Mouse (Mus musculus) forebrain, embryonic 15.5 days (tissue): Measurements from ENCODE around the gene Elovl6. TPM values are rescaled to one million over a fixed set of nuclear protein-coding genes. Genes with fewer than 3 reads are reported as not detected.

Source experiments
- ATAC-seq: fragments of 200-750 bp; cut with Nextera tagmentation; replicated peaks from 2 replicates; pipeline ENCODE4 v1.8.0; 2017; ENCODE audit warnings: mild to moderate bottlenecking, moderate TSS enrichment, moderate library complexity
- H3K27ac ChIP-seq: fragments of 300-500 bp; sonication (generic); replicated peaks from 2 replicates; pipeline ENCODE4 v1.5.1; 2015; ENCODE audit warnings: mild to moderate bottlenecking, inconsistent platforms
- H3K27me3 ChIP-seq: fragments of 300-500 bp; sonication (generic); 2 replicates; pipeline ENCODE4 v1.6.1; 2015; ENCODE audit warnings: inconsistent platforms
- H3K36me3 ChIP-seq: fragments of 300-500 bp; sonication (generic); 2 replicates; pipeline ENCODE4 v1.6.1; 2015; ENCODE audit warnings: mild to moderate bottlenecking, inconsistent platforms
- H3K4me1 ChIP-seq: fragments of 300-500 bp; sonication (generic); 2 replicates; pipeline ENCODE4 v1.6.1; 2015; ENCODE audit warnings: inconsistent platforms
- H3K4me2 ChIP-seq: fragments of 300-500 bp; sonication (generic); replicated peaks from 2 replicates; pipeline ENCODE4 v1.6.1; 2015; ENCODE audit warnings: mild to moderate bottlenecking, inconsistent platforms
- H3K4me3 ChIP-seq: fragments of 300-500 bp; sonication (generic); 2 replicates; pipeline ENCODE4 v1.5.1; 2015; ENCODE audit warnings: mild to moderate bottlenecking, inconsistent platforms
- H3K9ac ChIP-seq: fragments of 300-500 bp; sonication (generic); replicated peaks from 2 replicates; pipeline ENCODE4 v1.6.1; 2015; ENCODE audit warnings: mild to moderate bottlenecking, inconsistent platforms
- H3K9me3 ChIP-seq: fragments of 300-500 bp; sonication (generic); 2 replicates; pipeline ENCODE4 v1.6.1; 2016; ENCODE audit warnings: inconsistent platforms
- WGBS: fragments of 180-500 bp; shearing (Covaris S2); methylation state at CpG from one replicate; pipeline ENCODE4 v1.1.7; 2015; ENCODE audit warnings: mixed read lengths; 5-methylcytosine and 5-hydroxymethylcytosine counted together
- polyA plus RNA-seq: library from polyadenylated mRNA; unstranded; fragments of >200 nt; fragmentation: Nextera tagmentation; extraction: Ambion mirVana; gene quantifications from 2 replicates; pipeline ENCODE4 v1.2.1, GENCODE M21; 2015

The Elovl6 gene
- polyA plus RNA-seq, 1 experiment from 2014 or later, result 34.6 TPM

GRCm38 (mm10) chr3:129558016-129558955 is 26.1 kb downstream of the Elovl6 start:
- Histone ChIP-seq H3K9me3 (no peaks in the 10 kb centered on the region), H3K4me1 (0 out of 2 replicates have a peak, but pooled peaks cover 3% of the 10 kb centered on the region), H3K27ac (no peak overlapping the region), H3K36me3 (no peaks in the 10 kb centered on the region), H3K4me3 (no peak overlapping the region), H3K27me3 (no peaks in the 10 kb centered on the region), H3K9ac (no peak overlapping the region), H3K4me2 (no peak overlapping the region)
- no peak for ATAC-seq
- WGBS, result 83% methylated on average over 22 of the region's 22 CpGs

GRCm38 (mm10) chr3:129560068-129560467 is 27.9 kb downstream of the Elovl6 start:
- Histone ChIP-seq H3K9ac (no peak overlapping the region), H3K9me3 (no peaks in the 10 kb centered on the region), H3K36me3 (0 out of 2 replicates have a peak, but pooled peaks cover 3% of the 10 kb centered on the region), H3K27ac (no peak overlapping the region), H3K4me2 (no peak overlapping the region), H3K4me1 (no peaks in the 10 kb centered on the region), H3K27me3 (no peaks in the 10 kb centered on the region), H3K4me3 (no peak overlapping the region)
- ATAC-seq, result no peak
- WGBS, result 91% methylated on average over 9 of the region's 9 CpGs

- Histone ChIP-seq H3K27me3 (no peaks in the 10 kb centered on the region), H3K4me2 (no peak overlapping the region), H3K9ac (no peak overlapping the region), H3K27ac (no peak overlapping the region), H3K9me3 (no peaks in the 10 kb centered on the region), H3K4me1 (no peaks in the 10 kb centered on the region), H3K36me3 (0 out of 2 replicates have a peak, but pooled peaks cover 3% of the 10 kb centered on the region), H3K4me3 (no peak overlapping the region)
- ATAC-seq, result no peak
- 86% methylated on average over 10 of the region's 10 CpGs for WGBS
These were observed 28.9 kb downstream of the Elovl6 start for GRCm38 (mm10) chr3:129561011-129561410.

GRCm38 (mm10) chr3:129561853-129562252 is 29.7 kb downstream of the Elovl6 start:
- Histone ChIP-seq H3K4me2 (no peak overlapping the region), H3K9me3 (no peaks in the 10 kb centered on the region), H3K4me3 (no peak overlapping the region), H3K36me3 (0 out of 2 replicates have a peak, but pooled peaks cover 3% of the 10 kb centered on the region), H3K9ac (no peak overlapping the region), H3K4me1 (no peaks in the 10 kb centered on the region), H3K27me3 (no peaks in the 10 kb centered on the region), H3K27ac (no peak overlapping the region)
- ATAC-seq, result no peak
- whole genome bisulfite sequencing, result 96% methylated on average over 2 of the region's 2 CpGs

- Histone ChIP-seq H3K4me1 (no peaks in the 10 kb centered on the region), H3K4me3 (no peak overlapping the region), H3K27me3 (no peaks in the 10 kb centered on the region), H3K4me2 (no peak overlapping the region), H3K36me3 (0 out of 2 replicates have a peak, but pooled peaks cover 3% of the 10 kb centered on the region), H3K9me3 (no peaks in the 10 kb centered on the region), H3K27ac (no peak overlapping the region), H3K9ac (no peak overlapping the region)
- 94% methylated on average over 4 of the region's 4 CpGs for WGBS
- ATAC-seq, result no peak
These were observed 30.3 kb downstream of the Elovl6 start for GRCm38 (mm10) chr3:129562411-129562810.

- no peaks in the 10 kb centered on the region for H3K27me3 ChIP-seq
- 91% methylated on average over 4 of the region's 4 CpGs for WGBS
- 0 out of 2 replicates have a peak, but pooled peaks cover 3% of the 10 kb centered on the region for H3K36me3 ChIP-seq
- H3K4me2 ChIP-seq, result no peak overlapping the region
- ATAC-seq, result no peak
- H3K4me1 ChIP-seq, result no peaks in the 10 kb centered on the region
- no peak overlapping the region for H3K4me3 ChIP-seq
- no peak overlapping the region for H3K9ac ChIP-seq
- no peak overlapping the region for H3K27ac ChIP-seq
- no peaks in the 10 kb centered on the region for H3K9me3 ChIP-seq
These were observed 31.7 kb downstream of the Elovl6 start for GRCm38 (mm10) chr3:129563807-129564206.

- Histone ChIP-seq H3K9me3 (no peaks in the 10 kb centered on the region), H3K4me2 (no peak overlapping the region), H3K4me1 (no peaks in the 10 kb centered on the region), H3K9ac (no peak overlapping the region), H3K4me3 (no peak overlapping the region), H3K36me3 (0 out of 2 replicates have a peak, but pooled peaks cover 3% of the 10 kb centered on the region), H3K27ac (no peak overlapping the region), H3K27me3 (no peaks in the 10 kb centered on the region)
- WGBS, result 93% methylated on average over 2 of the region's 2 CpGs
- ATAC-seq, result no peak
These were observed 32.7 kb downstream of the Elovl6 start for GRCm38 (mm10) chr3:129564852-129565251.

GRCm38 (mm10) chr3:129565458-129565857 is 33.3 kb downstream of the Elovl6 start:
- 95% methylated on average over 8 of the region's 8 CpGs for WGBS
- H3K27ac ChIP-seq, result no peak overlapping the region
- no peak for ATAC-seq
- 0 out of 2 replicates have a peak, but pooled peaks cover 3% of the 10 kb centered on the region for H3K36me3 ChIP-seq
- no peaks in the 10 kb centered on the region for H3K4me1 ChIP-seq
- no peak overlapping the region for H3K9ac ChIP-seq
- H3K27me3 ChIP-seq, result no peaks in the 10 kb centered on the region
- H3K4me3 ChIP-seq, result no peak overlapping the region
- no peaks in the 10 kb centered on the region for H3K9me3 ChIP-seq
- no peak overlapping the region for H3K4me2 ChIP-seq

GRCm38 (mm10) chr3:129566013-129566412 is 33.9 kb downstream of the Elovl6 start:
- WGBS, result 89% methylated on average over 2 of the region's 2 CpGs
- H3K9ac ChIP-seq, result no peak overlapping the region
- H3K4me2 ChIP-seq, result no peak overlapping the region
- no peaks in the 10 kb centered on the region for H3K9me3 ChIP-seq
- no peak overlapping the region for H3K27ac ChIP-seq
- H3K36me3 ChIP-seq, result 0 out of 2 replicates have a peak, but pooled peaks cover 3% of the 10 kb centered on the region
- no peaks in the 10 kb centered on the region for H3K27me3 ChIP-seq
- H3K4me3 ChIP-seq, result no peak overlapping the region
- no peaks in the 10 kb centered on the region for H3K4me1 ChIP-seq
- no peak for ATAC-seq

- Histone ChIP-seq H3K4me3 (no peak overlapping the region), H3K9me3 (no peaks in the 10 kb centered on the region), H3K27ac (no peak overlapping the region), H3K27me3 (no peaks in the 10 kb centered on the region), H3K36me3 (0 out of 2 replicates have a peak, but pooled peaks cover 3% of the 10 kb centered on the region), H3K9ac (no peak overlapping the region), H3K4me2 (no peak overlapping the region), H3K4me1 (no peaks in the 10 kb centered on the region)
- 64% methylated on average over 5 of the region's 5 CpGs for WGBS
- no peak for ATAC-seq
These were observed 34.7 kb downstream of the Elovl6 start for GRCm38 (mm10) chr3:129566876-129567275.

GRCm38 (mm10) chr3:129568506-129568905 is 36.4 kb downstream of the Elovl6 start:
- no peaks in the 10 kb centered on the region for H3K27me3 ChIP-seq
- H3K4me3 ChIP-seq, result no peak overlapping the region
- H3K9ac ChIP-seq, result no peak overlapping the region
- no peak for ATAC-seq
- 59% methylated on average over 7 of the region's 7 CpGs for WGBS
- no peaks in the 10 kb centered on the region for H3K9me3 ChIP-seq
- no peak overlapping the region for H3K4me2 ChIP-seq
- H3K36me3 ChIP-seq, result 0 out of 2 replicates have a peak, but pooled peaks cover 3% of the 10 kb centered on the region
- no peaks in the 10 kb centered on the region for H3K4me1 ChIP-seq
- H3K27ac ChIP-seq, result no peak overlapping the region

- 95% methylated on average over 8 of the region's 8 CpGs for WGBS
- Histone ChIP-seq H3K9me3 (no peaks in the 10 kb centered on the region), H3K36me3 (no peaks in the 10 kb centered on the region), H3K4me3 (no peak overlapping the region), H3K4me2 (no peak overlapping the region), H3K4me1 (no peaks in the 10 kb centered on the region), H3K9ac (no peak overlapping the region), H3K27me3 (no peaks in the 10 kb centered on the region), H3K27ac (no peak overlapping the region)
- ATAC-seq, result no peak
These were observed 38.8 kb downstream of the Elovl6 start for GRCm38 (mm10) chr3:129570989-129571388.
